Mouse (Mus musculus): ENCODE data around the gene Aste1.

- no peak for TF ChIP-seq POLR2A (IDR thresholded peaks at IDR 0.05; ENCODE audit: low read depth, low read length)
- no peak for TF ChIP-seq CTCF (IDR thresholded peaks at IDR 0.05; ENCODE audit: extremely low read depth, insufficient read length, insufficient replicate concordance, low read depth, low read length)
These were observed 18.8 kb upstream of the Aste1 start for GRCm38 (mm10) chr9:105376411-105376810.
